Mouse (Mus musculus) WW6 (cell line): ENCODE measurements around the gene Sgsh.

ENCODE experiments used
- DNase-seq: peaks from one replicate; pipeline ENCODE4 v3.0.0-alpha.2; 2013; ENCODE audit warnings: low read depth, low spot score

Sgsh gene

GRCm38 (mm10) chr11:119307658-119307867 lies 47.8 kb downstream of the Sgsh start, which contains the start of gene Card14:
Gene Card14 (plus strand): TSS chr11:119307768.
- no peak for DNase-seq

DNA sequence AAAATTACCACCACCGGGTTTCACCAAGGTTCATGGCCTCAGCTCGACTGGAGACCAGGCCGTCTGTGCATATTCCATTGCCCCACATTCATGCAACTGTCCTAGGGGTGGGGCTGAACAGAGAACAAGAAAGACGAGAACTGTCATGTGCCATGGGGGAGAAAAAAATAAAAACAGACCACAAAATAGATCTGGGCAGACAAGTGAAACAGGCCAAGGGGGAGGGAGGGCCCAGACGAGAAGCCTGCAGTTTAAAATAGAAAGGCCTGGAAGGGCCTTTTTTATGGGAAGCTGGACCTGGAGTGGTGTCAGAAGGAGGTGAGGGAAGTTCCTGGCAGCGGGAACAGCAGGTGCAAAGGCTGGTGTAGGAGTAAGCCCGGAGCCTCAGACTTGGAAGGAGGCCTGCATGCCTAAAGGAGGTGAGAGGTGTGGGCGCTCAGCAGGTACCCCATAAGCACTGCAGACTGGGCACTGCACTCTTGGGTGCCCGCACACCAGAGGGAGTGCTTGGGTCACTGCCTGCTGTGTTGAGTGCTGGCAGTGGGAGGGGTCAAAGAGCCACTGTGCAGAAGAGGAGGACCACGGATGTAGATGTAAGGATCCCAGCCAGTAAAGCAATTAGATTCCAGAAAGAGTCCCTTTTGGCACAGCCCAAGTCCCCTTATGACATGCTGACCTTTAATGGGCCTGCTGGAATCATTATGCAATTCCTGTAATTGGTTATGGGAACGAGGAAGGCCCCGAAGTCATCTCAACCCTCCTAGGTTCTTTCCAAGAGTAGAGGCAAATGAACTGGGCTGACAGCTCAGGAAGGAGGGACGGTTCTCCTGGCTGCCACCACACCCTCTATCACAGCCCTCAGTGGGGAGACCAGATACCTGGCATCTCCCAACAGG lies 48.3 kb downstream of the Sgsh start:
- DNase-seq = no peak

DNA sequence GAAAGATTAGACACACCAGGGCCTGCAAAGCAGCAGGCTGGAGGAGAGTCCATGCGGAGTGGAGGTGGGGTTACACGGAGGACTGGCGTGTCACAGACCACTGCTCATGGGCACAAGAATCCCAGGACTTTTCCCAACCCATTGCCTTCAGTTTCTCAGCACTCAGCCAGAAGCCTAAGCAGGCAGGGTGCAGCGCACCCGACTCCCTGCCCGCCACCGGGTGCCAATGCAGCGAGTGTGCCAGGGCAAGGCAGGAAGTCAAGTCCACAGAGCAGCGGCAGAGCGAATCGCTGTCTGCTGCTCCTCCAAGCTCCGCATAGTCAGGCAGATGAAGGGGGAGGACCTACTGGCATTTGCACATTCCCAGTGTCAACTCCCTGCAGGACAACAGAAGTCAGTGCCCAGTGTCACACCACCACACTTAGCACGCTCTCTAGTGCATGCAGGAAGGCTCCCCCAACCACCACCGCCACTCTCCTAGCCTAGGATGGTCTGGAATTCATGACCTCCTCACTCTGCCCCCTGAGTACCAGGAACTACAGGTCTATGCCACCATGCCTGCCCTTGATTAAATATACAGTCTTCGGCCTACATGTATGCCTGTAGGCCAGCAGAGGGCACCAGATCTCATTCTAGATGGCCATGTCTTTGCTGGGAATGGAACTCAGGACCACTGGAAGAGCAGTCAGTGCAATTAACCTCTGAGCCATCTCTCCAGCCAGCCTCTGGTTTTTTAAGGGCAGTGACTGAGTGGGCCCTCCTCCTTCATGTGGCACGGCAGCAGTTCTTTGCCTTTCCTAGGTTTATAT lies 50.2 kb downstream of the Sgsh start:
- peak; percentile 79 for DNase-seq

GRCm38 (mm10) chr11:119300986-119301385 lies 54.4 kb downstream of the Sgsh start:
- DNase-seq = no peak

DNA sequence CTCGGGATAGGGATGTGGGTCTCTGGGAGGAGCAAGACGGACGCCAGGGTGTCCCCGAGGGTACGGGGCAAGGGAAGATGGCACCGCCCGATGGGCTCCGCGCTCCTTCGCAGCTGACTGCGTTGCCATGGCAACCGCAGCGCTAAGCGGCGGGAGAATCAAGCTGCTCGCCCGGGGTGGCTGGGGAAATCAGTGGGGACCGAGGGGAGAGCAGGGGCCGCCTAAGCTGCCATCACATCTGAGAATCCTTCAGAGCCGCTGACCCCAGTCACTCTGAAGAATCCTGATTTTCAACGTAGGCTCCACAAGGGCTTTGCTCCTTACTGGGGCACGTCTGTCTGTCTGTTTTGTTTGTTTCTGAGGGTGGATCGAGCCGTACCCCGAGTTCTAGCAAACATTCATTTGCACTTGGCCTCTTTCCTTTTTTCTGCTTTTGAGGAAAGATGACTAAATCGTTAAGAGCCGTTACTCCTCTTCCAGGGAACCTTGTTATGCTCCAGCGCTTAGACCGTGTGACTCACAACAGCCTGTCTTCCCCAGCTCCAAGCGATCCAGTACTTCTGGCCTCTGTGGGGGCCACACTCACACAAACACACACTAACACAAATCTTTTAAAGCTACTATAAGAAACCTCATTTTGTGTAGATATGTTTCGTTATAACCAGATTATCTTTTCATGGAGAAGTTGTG lies 54.9 kb downstream of the Sgsh start:
- no peak for DNase-seq

- DNase-seq = peak; percentile 99
Observed at GRCm38 (mm10) chr11:119299391-119300245, 55.7 kb downstream of the Sgsh start, which contains the start of gene Eif4a3. Gene Eif4a3 (minus strand): TSS chr11:119300089.

DNA sequence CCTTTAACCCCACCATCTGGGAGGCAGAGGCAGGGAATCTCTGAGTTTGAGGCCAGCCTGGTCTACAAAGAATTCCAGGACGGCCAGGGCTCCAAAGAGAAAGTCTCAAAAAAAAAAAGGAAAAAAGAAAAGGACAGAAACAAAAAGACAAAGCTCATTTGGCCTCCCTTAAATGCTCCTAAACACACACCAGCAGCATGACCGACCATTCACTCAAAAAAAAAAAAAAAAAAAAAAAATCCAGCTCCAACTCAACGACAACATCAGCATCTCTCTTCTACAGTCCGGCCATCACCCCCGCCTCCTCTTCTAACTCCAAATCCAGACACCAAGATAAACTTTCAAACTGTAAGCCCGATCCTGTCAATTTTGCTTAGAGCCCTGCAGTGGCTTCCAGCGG lies 56.4 kb downstream of the Sgsh start:
- no peak for DNase-seq

- DNase-seq = no peak
Observed at GRCm38 (mm10) chr11:119297996-119298395, 57.3 kb downstream of the Sgsh start.
